Mouse (Mus musculus): ENCODE data around the gene Aoc2. TPM values are rescaled to one million over a fixed set of nuclear protein-coding genes. Genes with fewer than 3 reads are reported as not detected.
A peak's percentile ranks its signal among the peaks of the same experiment; 100 is the strongest.

Aoc2 gene
- total and polyA plus RNA-seq, 3 experiments, result 12.1 to 21.1 TPM; not detected in 1

DNA sequence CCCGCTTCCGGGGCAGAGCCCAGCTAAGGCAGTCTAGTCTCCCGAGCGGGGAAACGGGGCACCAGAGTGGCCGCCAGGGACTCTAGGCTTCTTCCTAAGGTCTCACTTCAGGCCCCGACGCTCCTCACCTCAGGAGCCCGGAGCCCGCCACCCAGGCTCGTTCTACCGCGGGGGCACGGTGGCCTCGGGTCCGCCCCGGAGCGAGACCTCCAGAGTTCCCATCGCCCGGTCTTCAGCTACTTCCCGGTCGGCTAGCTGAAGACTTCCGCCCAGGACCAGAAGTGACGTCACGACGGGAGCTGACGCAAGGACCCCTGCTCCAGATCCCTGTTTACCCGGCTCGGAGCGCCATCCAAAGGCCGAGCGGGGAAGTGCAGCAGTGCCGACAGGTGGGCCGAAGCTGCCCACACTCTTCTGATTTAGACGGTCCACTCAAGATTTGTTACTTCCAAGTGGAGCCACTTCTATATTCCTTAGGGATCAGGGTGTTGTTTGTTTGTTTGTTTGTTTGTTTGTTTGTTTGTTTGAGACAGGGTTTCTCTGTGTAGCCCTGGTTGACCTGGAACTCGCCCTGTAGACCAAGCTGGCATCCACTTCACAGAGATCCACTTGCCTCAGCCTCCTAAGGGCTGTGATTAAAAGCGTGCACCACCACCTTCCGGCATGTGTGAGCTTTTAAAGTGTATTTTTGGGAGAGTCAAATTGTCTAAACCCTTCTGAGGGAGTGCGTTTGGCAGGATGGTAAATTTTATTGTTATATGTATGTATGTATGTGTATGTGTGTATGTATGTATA, 22.7 kb upstream of the Aoc2 start, which contains the start of gene Becn1:
Gene Becn1 (minus strand): TSS at position 283 of the 795 bp plus-strand sequence.
- H3K36me3 ChIP-seq (ENCODE audit: control insufficient read depth in 1 of 2, insufficient read depth in 2 of 2, low read length in 2 of 2), result peaks cover 5 to 15% of the 10 kb centered on the region in 2 experiments
- peaks cover 5 to 17% of the 10 kb centered on the region in 2 experiments for H3K4me1 ChIP-seq (ENCODE audit: control insufficient read depth in 1 of 2, insufficient read depth in 2 of 2, low read length in 2 of 2)
- peak within 1 kb of the TSS; percentile 84 for H3K9ac ChIP-seq (ENCODE audit: control insufficient read depth, low read depth, low read length, poor library complexity, severe bottlenecking)
- H3K4me3 ChIP-seq (ENCODE audit: control insufficient read depth in 1 of 2, insufficient read depth in 1 of 2, low read depth in 2 of 2, low read length in 2 of 2), result peak within 1 kb of the TSS; percentile 80
- H3K27ac ChIP-seq (ENCODE audit: control insufficient read depth, low read depth, low read length), result 0 out of 2 replicates have a peak within 1 kb of the TSS, but pooled peaks have one; percentile 11
- H3K27me3 ChIP-seq (ENCODE audit: control insufficient read depth in 1 of 2, insufficient read depth in 2 of 2, low read length in 2 of 2), result no peaks in the 10 kb centered on the region
- peak; percentile 98 for DNase-seq (ENCODE audit: low read depth, low spot score)
- H3K79me2 ChIP-seq (ENCODE audit: control insufficient read depth, insufficient read depth, low read length, poor library complexity), result peaks cover 29% of the 10 kb centered on the region
- H3K9me3 ChIP-seq (replicated peaks; ENCODE audit: insufficient read depth, low read length), result no peaks in the 10 kb centered on the region
- no peak for TF ChIP-seq MAFK (IDR thresholded peaks at IDR 0.05; ENCODE audit: borderline replicate concordance, low read depth, low read length)
- no peak for TF ChIP-seq MYB (IDR thresholded peaks at IDR 0.05; ENCODE audit: low read depth, low read length)
- peak; percentile 90 to 97 (median 97) for TF ChIP-seq CTCF (IDR thresholded peaks at IDR 0.05 in 2 of 3, conservative IDR thresholded peaks at IDR 0.05 in 1 of 3; ENCODE audit: control insufficient read depth in 1 of 3, insufficient read depth in 1 of 3, low read depth in 2 of 3, low read length in 3 of 3, poor library complexity in 1 of 3, severe bottlenecking in 1 of 3)
- no peak; a peak in 2 of 4 replicates for TF ChIP-seq EP300 (IDR thresholded peaks at IDR 0.05; ENCODE audit: low read depth in 1 of 2, low read length in 2 of 2)
- TF ChIP-seq USF1 (IDR thresholded peaks at IDR 0.05; ENCODE audit: low read depth, low read length), result peak; percentile 27; the same call in 1 of the 2 replicates
- no peak for TF ChIP-seq GATA1 (IDR thresholded peaks at IDR 0.05; ENCODE audit: low read depth, low read length)
- TF ChIP-seq NRF1 (IDR thresholded peaks at IDR 0.05; ENCODE audit: insufficient read depth, low read depth, low read length, poor library complexity, severe bottlenecking), result 0 out of 2 replicates have a peak, but pooled peaks have one; percentile 27
- TF ChIP-seq POLR2AphosphoS5 (IDR thresholded peaks at IDR 0.05; ENCODE audit: borderline replicate concordance, low read depth, low read length), result no peak
- TF ChIP-seq E2F4 (IDR thresholded peaks at IDR 0.05; ENCODE audit: borderline replicate concordance, low read depth, low read length), result no peak
- no peak for TF ChIP-seq MEF2A (IDR thresholded peaks at IDR 0.05; ENCODE audit: extremely low read depth, insufficient replicate concordance, low read depth, low read length, poor library complexity, severe bottlenecking)
- TF ChIP-seq TBP (IDR thresholded peaks at IDR 0.05; ENCODE audit: low read depth, low read length), result peak; percentile 76
- TF ChIP-seq ZKSCAN1 (IDR thresholded peaks at IDR 0.05; ENCODE audit: low read depth, low read length), result no peak
- no peak for TF ChIP-seq MYC (IDR thresholded peaks at IDR 0.05; ENCODE audit: low read depth, low read length)
- peak; percentile 66; the same call in 1 of the 2 replicates for TF ChIP-seq ETS1 (IDR thresholded peaks at IDR 0.05; ENCODE audit: low read depth, low read length)
- no peak for TF ChIP-seq USF2 (IDR thresholded peaks at IDR 0.05; ENCODE audit: borderline replicate concordance in 1 of 2, insufficient read depth in 1 of 2, low read depth in 1 of 2, low read length in 2 of 2)
- TF ChIP-seq ZMIZ1 (IDR thresholded peaks at IDR 0.05; ENCODE audit: low read depth, low read length), result peak; percentile 92
- no peak for TF ChIP-seq CHD1 (IDR thresholded peaks at IDR 0.05; ENCODE audit: low read depth, low read length)
- TF ChIP-seq POLR2A (IDR thresholded peaks at IDR 0.05; ENCODE audit: control insufficient read depth in 1 of 2, insufficient read depth in 1 of 2, low read depth in 1 of 2, low read length in 2 of 2, poor library complexity in 1 of 2), result peak; percentile 91 to 97
- peak; percentile 96 for TF ChIP-seq NELFE (IDR thresholded peaks at IDR 0.05; ENCODE audit: low read depth, low read length)
- TF ChIP-seq RAD21 (IDR thresholded peaks at IDR 0.05; ENCODE audit: low read depth, low read length), result peak; percentile 85
- TF ChIP-seq CHD2 (IDR thresholded peaks at IDR 0.05; ENCODE audit: low read length), result no peak
- TF ChIP-seq TCF12 (IDR thresholded peaks at IDR 0.05; ENCODE audit: low read depth, low read length), result peak; percentile 71
- TF ChIP-seq KAT2A (conservative IDR thresholded peaks at IDR 0.05; ENCODE audit: low read depth, low read length), result no peak; the same call in 1 of the 2 replicates
- TF ChIP-seq UBTF (IDR thresholded peaks at IDR 0.05; ENCODE audit: borderline replicate concordance, insufficient read depth, low read depth, low read length), result no peak
- peak; percentile 82 for TF ChIP-seq MXI1 (IDR thresholded peaks at IDR 0.05; ENCODE audit: low read depth, low read length)
- peak; percentile 35; the same call in 1 of the 2 replicates for TF ChIP-seq ZNF384 (IDR thresholded peaks at IDR 0.05; ENCODE audit: low read depth, low read length)
- TF ChIP-seq JUND (IDR thresholded peaks at IDR 0.05; ENCODE audit: low read depth, low read length), result 0 out of 2 replicates have a peak, but pooled peaks have one; percentile 70
- TF ChIP-seq POLR2AphosphoS2 (IDR thresholded peaks at IDR 0.05; ENCODE audit: low read length), result peak; percentile 94
- TF ChIP-seq GABPA (IDR thresholded peaks at IDR 0.05; ENCODE audit: low read depth, low read length), result peak; percentile 63; the same call in 1 of the 2 replicates
- 0 out of 2 replicates have a peak, but pooled peaks have one; percentile 5 for TF ChIP-seq BHLHE40 (IDR thresholded peaks at IDR 0.05; ENCODE audit: borderline replicate concordance, low read depth, low read length)
- no peak for TF ChIP-seq RCOR1 (IDR thresholded peaks at IDR 0.05; ENCODE audit: low read depth, low read length)
- peak; percentile 70 for TF ChIP-seq SMC3 (IDR thresholded peaks at IDR 0.05; ENCODE audit: low read depth, low read length)
- TF ChIP-seq ELF1 (IDR thresholded peaks at IDR 0.05; ENCODE audit: low read depth, low read length), result peak; percentile 98
- peak; percentile 71; the same call in 1 of the 2 replicates for TF ChIP-seq MAZ (IDR thresholded peaks at IDR 0.05; ENCODE audit: low read depth, low read length)
